Mouse (Mus musculus) T-helper 2 cell (primary cell): ENCODE data around the gene Snx1.

Experiments used
- in situ Hi-C: fragments of 300-600 bp; cut with MboI, MseI; formaldehyde crosslinking; loops from one replicate; pipeline ENCODE4 v1.15.1; 2025; ENCODE audit warnings: high pct_unique_total_duplicates

The Snx1 gene

GRCm38 (mm10) chr9:66059583-66060307 is 66.6 kb downstream of the Snx1 start, which contains the start of gene Ppib:
TSS of gene Ppib (plus strand) at chr9:66060222.
- in situ Hi-C loops: no loop called here

GRCm38 (mm10) chr9:66053620-66054019 is 72.8 kb downstream of the Snx1 start:
- in situ Hi-C loops: no loop called here

GRCm38 (mm10) chr9:66052731-66053130 is 73.7 kb downstream of the Snx1 start:
- in situ Hi-C loops: no loop called here

DNA sequence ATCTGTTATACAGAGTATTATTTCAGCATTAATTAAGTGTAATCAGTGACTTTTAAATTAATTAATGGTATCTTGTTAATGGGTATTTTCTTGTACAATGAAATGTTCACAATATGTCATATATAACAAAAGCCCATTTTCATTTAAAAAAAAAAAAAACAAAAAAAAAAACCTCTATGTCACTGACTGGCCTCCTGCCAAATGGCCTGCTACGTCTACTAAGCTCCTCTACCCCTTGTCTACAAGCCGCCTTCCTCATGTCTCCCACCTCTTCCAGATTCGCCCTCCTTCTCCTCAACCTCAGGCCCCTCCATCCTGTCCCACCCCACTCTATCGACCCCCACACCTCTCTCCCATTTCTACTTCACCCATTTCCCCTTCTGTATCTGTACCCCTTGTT is 74.9 kb downstream of the Snx1 start:
- in situ Hi-C loops: no loop called here

GRCm38 (mm10) chr9:66049931-66050601 is 76.3 kb downstream of the Snx1 start:
- in situ Hi-C loops: no loop called here

- in situ Hi-C loops: no loop called here
Observed at GRCm38 (mm10) chr9:66043241-66043640, 83.1 kb downstream of the Snx1 start.

GRCm38 (mm10) chr9:66042331-66042730 is 84.1 kb downstream of the Snx1 start:
- in situ Hi-C loops: no loop called here

DNA sequence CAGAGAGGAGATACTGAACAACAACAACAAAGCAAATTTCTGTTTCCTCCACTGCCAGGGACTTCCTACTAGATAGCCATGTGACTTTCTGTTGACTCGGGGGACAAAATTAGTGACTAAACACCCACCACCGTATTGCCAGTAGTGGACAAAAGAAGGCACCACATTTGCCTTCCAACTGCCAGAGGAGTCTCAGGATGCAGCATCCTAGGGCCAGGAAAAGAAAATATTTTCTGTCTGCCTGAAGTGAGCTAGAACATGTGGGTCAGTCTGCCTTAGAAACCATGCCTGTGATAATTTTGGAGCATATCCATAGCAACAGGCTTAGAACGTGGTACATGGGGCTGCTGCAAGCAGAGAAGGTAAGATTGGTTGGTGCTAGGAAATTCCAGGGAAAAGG is 85.6 kb downstream of the Snx1 start:
- in situ Hi-C loops: no loop called here

DNA sequence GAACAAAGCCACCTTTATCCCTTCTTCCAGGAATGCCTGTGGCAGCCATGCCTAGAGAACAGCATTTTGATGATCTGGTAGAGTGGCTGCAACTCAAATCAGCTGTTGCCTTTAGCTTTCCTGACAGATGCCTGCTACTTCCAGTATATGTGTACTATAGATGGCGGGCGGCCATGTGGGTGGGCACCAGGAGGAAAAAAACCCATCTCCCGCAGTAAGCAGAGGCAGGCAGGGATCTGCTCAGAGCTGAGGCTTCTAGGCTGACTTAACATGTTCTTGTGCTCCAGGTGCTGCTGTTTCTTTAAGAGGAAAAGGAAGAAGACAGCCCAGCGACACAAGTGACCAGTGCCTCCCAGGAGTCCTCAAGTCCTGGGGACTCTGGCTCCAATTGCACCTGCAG is 87.1 kb downstream of the Snx1 start:
- in situ Hi-C loops: no loop called here

DNA sequence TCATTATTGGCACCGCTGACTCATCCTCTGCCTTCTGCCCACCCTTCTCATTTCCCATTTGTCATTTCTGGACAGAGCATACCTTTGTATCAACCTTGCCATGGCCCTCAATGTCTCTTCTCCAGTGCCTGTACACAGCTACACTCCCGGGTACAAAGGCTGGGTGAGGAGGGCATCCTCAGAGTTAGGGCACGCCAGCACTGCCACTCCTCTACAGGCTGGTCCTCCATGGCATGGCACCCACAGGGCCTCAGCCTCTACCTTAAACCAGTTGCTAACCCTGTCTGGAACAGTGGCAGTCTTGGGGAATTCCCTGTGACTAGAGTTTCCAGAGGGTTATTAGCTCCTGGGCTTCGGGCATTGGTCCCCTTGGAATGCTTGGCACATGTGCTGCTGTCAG is 87.8 kb downstream of the Snx1 start:
- in situ Hi-C loops: no loop called here
